Mouse (Mus musculus) embryo, embryonic 11 days (tissue): ENCODE results near the gene Klk15.
"Not testable (repeated sequence)": the region's sequence is repeated elsewhere in the genome, so short reads cannot be mapped to it uniquely, and the experiment has no call there.

ENCODE experiments used
- DNase-seq: peaks from one replicate; pipeline ENCODE4 v3.0.0-alpha.2; 2015

Gene Klk15

GRCm38 (mm10) chr7:43933440-43933839 is at the start of gene Klk15:
TSS of gene Klk15 (plus strand) at chr7:43933740.
- no peak for DNase-seq

DNA sequence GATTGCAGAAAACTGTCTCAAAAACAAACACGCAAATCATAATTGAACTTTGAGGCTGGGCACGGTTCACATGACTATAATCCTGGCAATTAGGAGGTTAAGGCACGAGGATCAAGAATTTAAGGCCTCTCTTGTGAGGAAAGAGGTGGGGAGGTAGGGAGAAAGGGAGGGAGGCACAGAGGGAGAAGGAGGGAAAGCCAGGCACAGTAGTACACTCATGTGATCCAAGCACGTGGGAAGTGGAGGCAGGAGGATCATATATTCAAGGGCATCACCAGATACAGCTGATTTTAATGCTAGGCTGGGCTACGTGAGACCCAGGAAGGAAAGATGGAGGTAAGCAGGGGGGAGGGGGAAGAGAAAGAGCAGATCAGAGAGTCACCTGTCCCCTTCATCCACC is 42.2 kb upstream of the Klk15 start:
- no peak for DNase-seq

DNA sequence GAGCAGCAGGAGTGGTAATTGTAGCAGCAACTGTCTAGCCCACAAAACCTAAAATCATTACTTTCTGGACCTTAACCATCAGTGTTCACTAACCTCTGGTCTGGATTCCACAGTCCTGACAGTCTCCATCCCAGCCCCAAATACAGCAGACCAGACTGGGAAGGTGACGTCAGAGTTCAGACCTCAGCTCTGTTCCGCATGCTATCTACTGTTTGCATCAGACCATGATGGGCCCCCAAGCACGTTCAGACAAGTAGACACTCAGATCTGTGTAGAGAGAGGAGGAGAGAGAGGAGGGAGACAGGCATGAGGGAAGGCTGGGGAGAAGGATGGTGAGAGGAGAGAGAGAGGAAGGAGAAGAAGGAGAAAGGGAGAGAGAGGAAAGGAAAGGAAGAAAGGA is 41.8 kb upstream of the Klk15 start:
- no peak for DNase-seq

DNA sequence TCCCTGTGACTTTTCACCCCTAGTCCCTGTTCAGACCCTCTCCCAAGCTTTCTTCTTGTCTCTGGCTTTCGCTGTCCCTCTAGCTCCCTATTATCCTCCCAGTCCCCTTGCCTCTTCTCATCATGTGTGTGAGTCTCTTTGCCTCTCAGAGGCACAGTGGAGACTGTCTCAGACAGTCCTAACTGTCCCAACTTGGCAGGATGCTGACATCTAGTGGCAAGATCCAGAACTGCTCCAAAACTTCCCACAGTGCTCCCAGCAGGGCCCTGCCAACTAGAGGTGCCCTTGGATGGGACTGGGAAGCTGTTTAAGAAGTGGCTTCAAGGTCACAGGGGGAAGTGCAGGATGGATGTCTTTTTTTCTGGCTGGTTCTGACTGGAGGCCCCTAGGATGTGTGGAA is 38.7 kb upstream of the Klk15 start:
- peak; percentile 84 for DNase-seq

DNA sequence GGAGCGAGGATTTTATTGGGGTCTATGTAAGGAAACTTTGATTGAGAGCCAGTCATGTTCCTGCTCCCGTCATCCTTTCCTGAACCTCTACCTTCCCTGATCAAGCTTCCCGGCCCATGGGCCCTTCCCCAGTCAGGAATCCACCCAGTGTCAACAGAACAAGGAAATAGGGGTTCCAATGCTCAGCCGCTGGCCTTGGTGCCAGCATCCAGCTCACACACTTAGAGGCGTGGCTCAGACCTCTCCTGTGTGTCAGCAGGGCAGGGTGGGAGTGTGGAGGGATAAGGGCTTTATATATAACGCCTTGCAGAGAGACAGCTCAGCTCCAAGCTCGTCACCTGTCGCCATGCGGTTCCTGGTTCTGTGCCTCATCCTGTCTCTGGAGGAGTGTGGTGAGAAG is 18.7 kb upstream of the Klk15 start:
- DNase-seq: no peak

DNA sequence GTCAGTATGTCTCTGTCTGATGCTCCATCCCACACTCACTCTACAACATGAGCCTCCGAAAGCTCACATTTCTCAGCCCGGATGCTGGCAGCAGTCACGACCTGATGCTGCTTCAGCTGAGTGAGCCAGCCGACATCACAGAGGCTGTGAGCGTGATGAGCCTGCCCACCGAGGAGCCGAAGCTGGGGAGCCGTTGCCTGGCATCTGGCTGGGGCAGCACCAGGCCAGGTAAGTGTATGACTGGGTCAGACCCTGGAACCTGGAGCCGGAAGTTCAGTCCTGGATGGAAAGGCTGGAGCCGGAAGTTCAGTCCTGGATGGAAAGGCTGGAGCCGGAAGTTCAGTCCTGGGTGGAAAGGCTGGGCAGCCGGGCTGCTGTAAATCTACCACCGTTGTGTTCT is 15.1 kb upstream of the Klk15 start:
- no peak for DNase-seq

DNA sequence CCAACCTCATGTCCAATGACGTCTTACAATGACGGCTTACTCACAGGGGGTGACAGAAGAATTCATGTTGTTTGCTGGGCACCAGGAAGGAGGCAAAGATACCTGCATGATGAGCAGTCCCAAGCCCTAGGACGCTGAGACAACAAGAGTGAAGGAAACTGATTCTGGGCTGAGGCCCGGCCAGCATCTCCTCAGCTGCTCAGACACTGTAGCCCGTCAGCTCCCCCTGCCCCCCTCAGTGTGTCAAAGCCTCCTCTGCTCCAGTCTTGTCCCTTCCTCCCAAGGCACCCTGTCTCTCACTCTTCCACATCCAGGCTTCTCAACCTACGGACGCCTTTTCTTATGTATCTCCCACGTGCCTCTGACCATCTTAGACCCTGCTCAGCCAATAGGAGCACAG is 14.7 kb upstream of the Klk15 start:
- DNase-seq: no peak

DNA sequence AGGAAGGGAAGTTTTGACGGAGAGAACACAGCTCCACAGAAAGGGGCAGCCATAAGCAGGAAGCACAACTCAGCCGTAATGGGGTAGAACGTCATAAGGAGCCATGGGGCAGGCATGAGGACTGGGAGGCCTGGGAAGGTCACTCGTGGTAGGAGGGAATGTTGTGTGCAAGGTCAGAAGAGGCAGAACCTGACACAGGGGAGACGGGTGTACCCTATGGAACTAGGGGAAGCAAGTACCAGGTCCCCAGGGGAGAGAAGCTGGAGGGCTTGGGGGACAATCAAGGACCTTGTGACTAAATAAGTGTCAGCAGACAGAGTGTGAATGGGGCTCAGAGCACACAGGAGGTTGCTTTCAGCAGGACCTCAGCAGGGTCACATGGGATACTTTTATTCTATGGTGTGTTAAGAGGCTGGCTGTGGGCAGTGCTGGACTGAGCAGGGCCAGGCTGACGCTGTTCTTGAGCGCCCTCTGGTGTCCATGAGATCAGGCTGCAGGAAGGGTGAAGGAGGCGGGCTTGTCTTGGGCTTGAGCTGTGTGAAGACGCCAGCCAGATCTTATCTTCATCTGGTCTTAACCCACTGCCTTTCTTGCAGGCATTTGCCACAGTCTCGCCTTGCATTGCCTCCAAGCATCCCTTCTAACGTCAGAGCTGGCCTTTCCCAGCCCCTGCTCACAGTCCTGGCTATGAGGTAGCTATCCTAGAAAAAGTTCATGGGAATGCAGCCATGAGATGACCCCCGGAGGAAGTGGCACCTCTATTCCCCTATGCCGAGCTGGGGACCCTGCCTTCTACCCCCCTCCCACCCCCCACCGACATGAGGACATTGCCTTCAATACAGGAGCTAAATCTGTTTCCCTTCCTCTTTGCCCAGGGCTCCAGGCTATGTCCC is 13.7 kb upstream of the Klk15 start:
- DNase-seq: peak; percentile 78

GRCm38 (mm10) chr7:43920582-43920981 is 13.0 kb upstream of the Klk15 start:
- DNase-seq: no peak

DNA sequence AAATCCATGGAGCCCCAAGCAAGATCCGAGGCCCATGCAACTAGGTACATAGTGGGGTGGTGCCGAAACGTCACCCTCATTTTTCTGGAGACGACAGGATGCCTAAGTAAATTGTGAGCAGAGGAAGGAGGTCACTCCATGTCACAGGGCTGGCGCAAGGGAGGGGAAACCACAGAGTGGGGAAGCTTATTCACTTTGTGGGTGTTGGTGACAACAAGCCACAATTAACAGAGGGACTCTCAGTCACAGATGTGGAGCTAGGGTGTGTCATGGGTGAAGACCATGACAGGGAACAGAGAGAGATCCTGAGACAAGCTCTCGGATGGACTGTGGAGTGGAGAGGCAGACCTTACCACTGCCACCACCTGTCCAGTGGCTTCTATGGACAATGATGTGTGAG is 12.5 kb upstream of the Klk15 start:
- DNase-seq: no peak

- DNase-seq: no peak
These were observed 11.6 kb upstream of the Klk15 start for GRCm38 (mm10) chr7:43921941-43922340.

GRCm38 (mm10) chr7:43925985-43926384 is 7.6 kb upstream of the Klk15 start:
- peak; percentile 25 for DNase-seq

DNA sequence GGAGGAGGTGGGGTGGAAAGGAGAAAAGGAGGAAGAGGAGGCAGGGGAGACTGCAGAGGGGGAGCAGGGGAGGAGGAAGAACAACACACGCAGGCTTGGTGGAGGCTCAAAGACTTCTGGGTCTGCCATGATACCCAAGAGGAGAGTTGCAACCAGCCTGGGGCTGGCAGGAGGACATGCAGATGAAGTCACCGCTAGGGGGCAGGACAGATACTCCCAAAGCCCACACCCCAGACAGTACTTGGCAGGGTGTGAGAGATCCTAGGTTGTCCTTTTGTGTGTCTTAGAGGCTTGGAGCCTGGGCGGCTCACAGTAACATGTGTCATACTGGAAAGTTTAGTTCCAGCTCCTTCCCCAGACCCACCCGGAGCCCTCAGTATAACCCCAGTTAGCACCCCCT is 5.0 kb upstream of the Klk15 start:
- peak; percentile 39 for DNase-seq

GRCm38 (mm10) chr7:43932337-43932736 is 1.2 kb upstream of the Klk15 start:
- no peak for DNase-seq

DNA sequence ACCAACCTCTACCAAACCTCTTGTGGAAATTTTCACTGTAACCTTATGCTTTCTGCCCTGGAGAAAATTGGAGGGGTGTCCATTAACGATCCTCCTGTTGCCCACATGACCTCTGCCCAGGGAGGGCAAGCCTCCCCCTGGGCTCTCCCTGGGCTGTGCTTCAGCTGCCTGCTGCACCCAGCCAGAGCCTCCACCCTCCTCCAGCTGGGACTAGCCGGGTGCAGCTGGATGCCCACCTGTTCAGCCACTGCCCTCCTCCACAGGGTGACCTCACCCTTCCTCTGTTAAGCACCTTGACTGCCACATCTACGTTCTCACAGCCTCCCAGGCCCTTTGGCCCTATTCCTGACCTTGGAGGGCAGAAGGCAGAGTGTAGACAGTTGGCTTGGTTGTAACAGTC is 1.2 kb downstream of the Klk15 start:
- no peak for DNase-seq

- DNase-seq: no peak
These were observed 3.0 kb downstream of the Klk15 start for GRCm38 (mm10) chr7:43936551-43936950.

- DNase-seq: not testable (repeated sequence)
These were observed 8.8 kb downstream of the Klk15 start for GRCm38 (mm10) chr7:43942293-43942692.

DNA sequence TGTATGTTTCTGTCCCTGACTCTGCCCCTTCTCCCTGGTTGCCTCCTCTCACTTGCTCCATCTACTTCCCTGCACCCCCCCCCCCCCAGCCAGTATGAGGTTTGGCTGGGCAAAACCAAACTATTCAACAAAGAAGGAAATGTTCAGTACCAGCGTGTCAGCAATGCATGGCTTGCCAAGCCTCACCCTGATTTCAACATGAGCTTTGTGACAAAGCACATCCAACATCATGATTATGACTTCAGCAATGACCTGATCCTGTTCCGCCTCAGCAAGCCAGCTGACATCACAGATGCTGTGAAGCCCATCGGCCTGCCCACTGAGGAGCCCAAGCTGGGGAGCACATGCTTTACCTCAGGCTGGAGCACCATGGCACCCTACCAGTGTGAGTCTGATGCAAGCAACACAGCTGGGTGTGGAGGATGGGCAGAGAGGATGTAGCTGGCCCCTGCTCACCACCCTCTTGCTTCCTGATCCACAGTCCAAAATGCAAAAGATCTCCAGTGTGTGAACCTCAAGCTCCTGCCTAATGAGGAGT is 11.3 kb downstream of the Klk15 start:
- no peak for DNase-seq

DNA sequence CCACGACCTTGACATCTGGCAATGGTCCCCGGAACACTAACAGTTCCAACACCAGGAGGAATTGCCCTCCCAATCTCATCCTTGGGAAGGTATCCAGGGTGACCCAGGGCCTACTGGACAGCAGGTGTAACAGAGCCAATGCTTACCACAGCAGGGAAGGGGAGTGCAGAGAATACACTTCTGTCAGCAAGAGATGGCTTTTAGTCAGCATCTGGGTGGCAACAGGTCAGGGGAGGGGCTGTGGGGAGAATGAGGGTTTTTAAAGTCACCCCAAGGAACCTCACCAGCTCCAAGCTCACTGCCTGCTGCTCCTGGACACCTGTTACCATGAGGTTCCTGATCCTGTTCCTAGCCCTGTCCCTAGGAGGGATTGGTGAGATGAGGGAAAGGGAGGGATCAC is 16.8 kb downstream of the Klk15 start, which contains the start of gene Klk1b8:
Gene Klk1b8 (plus strand): TSS at position 301 of the 400 bp plus-strand sequence.
- DNase-seq: no peak

DNA sequence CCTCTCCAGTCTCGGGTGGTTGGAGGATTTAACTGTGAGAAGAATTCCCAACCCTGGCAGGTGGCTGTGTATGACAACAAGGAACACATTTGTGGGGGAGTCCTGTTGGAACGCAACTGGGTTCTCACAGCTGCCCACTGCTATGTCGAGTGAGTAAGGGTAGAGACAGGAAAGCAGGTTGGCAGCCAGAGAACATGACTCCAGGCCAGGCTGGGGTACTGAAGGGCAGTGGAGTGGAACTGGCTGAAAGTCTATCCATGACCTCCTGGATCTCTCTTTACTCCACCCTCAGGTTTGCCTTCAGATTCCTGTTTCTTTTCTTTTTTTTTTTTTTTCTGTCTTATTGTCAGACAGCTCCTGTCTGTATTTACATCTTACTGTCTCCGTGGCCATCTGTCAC is 19.2 kb downstream of the Klk15 start:
- no peak for DNase-seq

DNA sequence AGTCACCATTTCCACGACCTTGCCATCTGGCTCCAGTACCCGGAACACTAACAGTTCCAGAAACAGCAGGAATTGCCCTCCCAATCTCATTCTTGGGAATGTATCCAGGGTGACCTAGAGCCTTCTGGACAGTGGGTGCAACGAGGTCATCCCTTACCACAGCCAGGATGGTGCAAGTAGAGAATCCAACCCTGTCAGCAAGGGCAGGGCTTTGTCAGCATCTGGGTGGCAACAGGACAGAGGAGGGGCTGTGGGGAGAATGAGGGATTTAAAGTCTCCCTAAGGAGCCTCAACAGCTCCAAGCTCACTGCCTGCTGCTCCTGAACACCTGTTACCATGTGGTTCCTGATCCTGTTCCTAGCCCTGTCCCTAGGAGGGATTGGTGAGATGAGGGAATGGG is 32.9 kb downstream of the Klk15 start, which contains the start of gene Klk1b1:
Gene Klk1b1 (plus strand): TSS at position 301 of the 400 bp plus-strand sequence.
- DNase-seq: no peak

DNA sequence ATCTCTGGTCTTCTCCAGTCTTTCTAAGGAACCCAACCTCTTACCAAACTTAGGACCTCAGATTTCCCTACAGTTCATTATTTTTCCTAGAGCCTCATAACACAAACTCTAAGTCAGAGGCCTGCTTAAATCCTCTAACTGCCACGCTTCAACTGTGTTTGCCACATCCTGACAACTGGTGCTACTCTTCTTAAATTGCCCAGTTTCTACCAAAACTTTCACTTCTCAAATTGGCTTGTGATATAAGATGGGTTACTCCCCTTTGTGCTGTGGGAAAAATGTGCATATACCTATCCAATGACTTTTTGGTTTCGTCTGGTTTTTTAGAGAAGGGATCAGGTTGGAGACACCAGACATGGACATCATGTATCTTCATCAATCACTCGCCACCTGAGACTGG is 33.5 kb downstream of the Klk15 start:
- DNase-seq: no peak

- no peak for DNase-seq
These were observed 34.1 kb downstream of the Klk15 start for GRCm38 (mm10) chr7:43967612-43968011.

DNA sequence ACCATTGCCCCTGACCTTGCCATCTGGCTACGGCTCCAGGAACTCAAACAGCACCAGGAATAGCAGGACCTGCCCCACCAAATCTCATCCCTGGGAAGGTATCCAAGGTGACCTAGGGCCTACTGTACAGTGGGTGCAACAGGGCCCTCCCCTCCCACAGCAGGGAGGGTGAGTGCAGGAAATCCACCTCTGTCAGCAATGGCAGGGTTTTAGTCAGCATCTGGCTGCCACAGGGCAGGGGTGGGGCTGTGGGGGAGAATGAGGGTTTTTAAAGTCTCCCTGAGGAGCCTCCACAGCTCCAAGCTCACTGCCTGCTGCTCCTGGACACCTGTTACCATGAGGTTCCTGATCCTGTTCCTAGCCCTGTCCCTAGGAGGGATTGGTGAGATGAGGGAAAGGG is 42.2 kb downstream of the Klk15 start, which contains the start of gene Klk1b9:
Gene Klk1b9 (plus strand): TSS at position 301 of the 400 bp plus-strand sequence.
- DNase-seq: not testable (repeated sequence)
